Mouse (Mus musculus) right cerebral cortex, postnatal 10 days (tissue): Measurements from ENCODE around the gene Slc44a5.
"Not testable (repeated sequence)": the region's sequence is repeated elsewhere in the genome, so short reads cannot be mapped to it uniquely, and the experiment has no call there.

Experiments
- DNase-seq, 2 experiments: peaks; one replicate each; pipeline ENCODE4 v3.0.0; 2021; ENCODE audit warnings: low spot score in 2 of 2

Slc44a5 gene

DNA sequence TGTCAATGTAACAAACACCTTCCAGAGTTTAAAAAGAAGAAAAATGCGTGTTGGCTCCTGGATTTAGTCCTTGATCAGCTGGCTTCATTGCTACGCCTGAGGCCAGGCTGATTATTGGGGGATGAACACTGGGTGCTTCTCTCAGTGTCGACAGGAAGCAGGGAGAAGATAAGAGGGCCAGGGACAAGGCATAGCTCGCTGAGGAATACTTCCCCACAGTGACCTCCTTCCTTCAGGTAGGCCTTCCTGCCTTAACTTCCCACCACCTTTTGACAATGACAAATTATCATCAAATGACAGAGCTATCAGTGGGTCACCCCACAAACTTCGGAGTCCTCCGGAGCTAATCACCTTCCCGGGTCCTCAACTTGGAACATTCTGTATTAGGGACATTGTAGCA, 242.1 kb downstream of the Slc44a5 start:
- DNase-seq, result no peak

GRCm38 (mm10) chr3:154215779-154216178, 242.5 kb downstream of the Slc44a5 start:
- DNase-seq, result no peak

- peak; percentile 47 for DNase-seq
These were observed 248.9 kb downstream of the Slc44a5 start for GRCm38 (mm10) chr3:154222141-154222591.

GRCm38 (mm10) chr3:154222688-154223087, 249.5 kb downstream of the Slc44a5 start:
- DNase-seq, result no peak

GRCm38 (mm10) chr3:154226100-154226752, 253.0 kb downstream of the Slc44a5 start:
- peak; percentile 84 to 87 for DNase-seq

DNA sequence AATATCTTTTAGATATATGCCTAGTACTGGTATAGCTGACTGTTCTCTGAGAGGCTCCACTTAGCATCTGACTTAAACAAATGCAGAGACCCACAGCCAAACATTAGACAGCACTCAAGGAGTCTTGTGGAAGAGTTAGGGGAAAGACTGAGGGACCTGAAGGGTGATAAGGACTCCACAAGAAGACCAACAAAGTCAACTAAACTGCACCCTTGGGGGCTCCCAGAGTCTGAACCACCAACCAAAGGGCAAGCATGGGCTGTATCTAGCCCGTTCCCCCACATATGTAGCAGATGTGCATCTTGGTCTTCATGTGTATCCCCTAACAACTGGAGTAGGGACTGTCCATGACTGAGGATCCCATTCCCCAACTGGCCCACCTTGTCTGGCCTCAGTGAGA, 271.7 kb downstream of the Slc44a5 start:
- DNase-seq, result no peak

DNA sequence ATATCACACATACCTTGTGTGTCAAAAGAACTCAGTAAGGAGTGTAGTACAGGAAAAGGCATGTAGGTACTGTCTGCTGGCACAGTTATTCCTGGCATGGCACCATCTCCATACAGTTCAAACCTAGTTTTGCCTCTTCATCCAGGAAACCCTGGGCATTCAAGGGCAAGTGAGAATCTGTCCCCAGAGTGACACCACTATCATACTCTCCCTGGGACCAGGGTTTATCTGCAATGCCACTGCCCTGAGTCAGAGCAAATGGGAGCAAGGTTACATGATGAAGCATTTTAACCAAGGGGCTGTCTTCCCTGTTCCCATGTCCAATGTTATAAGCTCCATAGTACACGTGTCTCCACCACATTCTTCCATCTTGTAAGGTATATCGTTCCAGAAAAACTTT, 278.2 kb downstream of the Slc44a5 start:
- DNase-seq, result no peak

DNA sequence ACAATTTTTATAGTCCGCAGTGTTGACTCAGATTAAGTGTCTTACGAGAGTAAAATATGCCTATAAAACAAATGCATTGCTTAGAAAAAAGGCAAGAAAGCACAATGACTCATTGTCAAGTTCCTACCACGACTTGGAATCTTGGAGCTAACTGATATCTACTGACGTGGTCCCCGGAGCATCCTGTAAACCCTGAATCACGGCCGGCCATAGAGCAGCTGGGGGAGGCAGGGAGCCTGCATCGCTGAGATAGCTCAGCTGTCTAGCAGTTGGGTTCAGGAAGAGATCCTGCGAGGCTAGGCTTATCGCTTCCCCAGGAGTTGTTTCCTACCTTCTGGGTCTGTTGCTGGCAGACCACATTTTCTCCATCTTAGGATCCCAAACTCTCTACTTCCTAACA, 279.0 kb downstream of the Slc44a5 start:
- DNase-seq, result no peak

DNA sequence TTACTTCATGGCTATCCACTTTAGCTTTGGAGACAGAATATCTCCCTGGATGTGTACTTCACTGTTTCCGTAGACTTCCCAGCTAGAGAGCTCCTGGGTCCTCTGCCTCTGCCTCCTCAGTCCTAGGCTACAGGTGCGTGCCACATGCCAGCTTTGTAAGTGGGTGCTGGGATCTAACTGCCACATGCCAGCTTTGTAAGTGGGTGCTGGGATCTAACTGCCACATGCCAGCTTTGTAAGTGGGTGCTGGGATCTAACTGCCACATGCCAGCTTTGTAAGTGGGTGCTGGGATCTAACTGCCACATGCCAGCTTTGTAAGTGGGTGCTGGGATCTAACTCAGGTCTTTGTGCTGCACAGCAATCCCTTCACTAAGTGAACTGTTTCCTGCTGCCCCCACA, 281.0 kb downstream of the Slc44a5 start:
- DNase-seq, result not testable (repeated sequence)

- DNase-seq, result no peak
These were observed 284.1 kb downstream of the Slc44a5 start for GRCm38 (mm10) chr3:154257312-154257711.

GRCm38 (mm10) chr3:154268313-154268712, 295.1 kb downstream of the Slc44a5 start:
- DNase-seq, result no peak

GRCm38 (mm10) chr3:154269757-154270366, 296.6 kb downstream of the Slc44a5 start:
- peak; percentile 76 to 83 for DNase-seq

GRCm38 (mm10) chr3:154274681-154275080, 301.4 kb downstream of the Slc44a5 start:
- no peak for DNase-seq

DNA sequence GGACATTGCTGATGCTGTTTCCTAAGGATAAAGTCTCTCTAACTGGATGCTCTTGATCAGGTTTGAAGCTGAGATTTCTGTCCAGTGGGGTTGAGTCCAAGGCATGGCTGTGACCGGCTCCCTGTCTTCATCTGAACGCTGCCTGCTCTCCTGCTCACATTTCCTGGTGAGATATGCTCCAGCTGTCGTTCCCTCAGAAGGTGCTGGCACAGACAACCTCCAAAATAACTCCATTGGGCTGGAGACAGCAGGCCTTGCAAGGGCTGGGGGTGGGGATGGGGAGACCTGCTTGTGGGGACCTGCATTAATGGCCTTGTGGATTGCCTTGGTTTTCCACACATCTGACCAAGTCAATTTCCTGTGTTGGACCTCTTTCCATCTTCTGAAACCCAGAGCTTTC, 311.0 kb downstream of the Slc44a5 start:
- no peak for DNase-seq

DNA sequence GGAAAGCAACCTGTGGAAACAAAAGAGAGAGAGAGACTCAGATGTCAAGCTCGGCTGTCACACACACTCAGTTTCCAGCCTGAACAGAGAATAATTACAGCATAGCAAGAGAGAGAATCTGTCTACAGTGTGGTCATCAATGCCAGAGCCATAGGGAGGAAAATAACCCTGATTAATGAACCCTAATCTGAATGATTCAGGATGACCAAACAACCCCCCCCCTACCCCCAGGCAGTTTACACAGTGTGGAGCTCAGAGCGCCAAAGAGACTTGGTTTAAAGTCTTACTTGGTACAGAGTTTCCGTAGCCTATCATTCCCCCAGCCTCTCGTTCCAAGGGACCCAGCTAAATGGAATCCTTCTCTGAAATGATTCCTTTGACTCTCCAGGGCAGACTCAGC, 312.1 kb downstream of the Slc44a5 start:
- no peak for DNase-seq

GRCm38 (mm10) chr3:154287217-154287616, 314.0 kb downstream of the Slc44a5 start:
- no peak for DNase-seq

GRCm38 (mm10) chr3:154288429-154289069, 315.3 kb downstream of the Slc44a5 start:
- DNase-seq, result no peak

GRCm38 (mm10) chr3:154290351-154290750, 317.1 kb downstream of the Slc44a5 start:
- no peak for DNase-seq

DNA sequence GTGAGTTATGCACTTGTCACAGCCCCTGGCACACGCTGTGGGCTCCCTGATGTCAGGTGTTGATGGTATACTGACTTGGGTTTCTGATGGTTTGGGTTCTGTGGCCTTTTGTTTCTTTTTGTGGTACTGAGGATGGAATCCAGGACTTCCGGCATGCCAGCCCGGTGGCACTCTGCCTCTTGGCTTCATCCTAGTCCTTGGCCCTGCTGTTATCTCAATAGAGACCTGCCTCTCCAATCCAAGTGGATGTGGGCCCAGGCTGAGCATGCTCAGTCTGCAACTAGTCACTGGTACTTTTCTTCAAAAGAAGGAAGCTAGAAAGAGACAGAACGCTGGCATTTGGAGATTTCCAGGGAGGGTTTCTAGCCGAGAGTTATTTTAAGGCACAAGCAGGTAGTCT, 318.9 kb downstream of the Slc44a5 start:
- DNase-seq, result peak in 1 of 2 experiments; percentile 36

DNA sequence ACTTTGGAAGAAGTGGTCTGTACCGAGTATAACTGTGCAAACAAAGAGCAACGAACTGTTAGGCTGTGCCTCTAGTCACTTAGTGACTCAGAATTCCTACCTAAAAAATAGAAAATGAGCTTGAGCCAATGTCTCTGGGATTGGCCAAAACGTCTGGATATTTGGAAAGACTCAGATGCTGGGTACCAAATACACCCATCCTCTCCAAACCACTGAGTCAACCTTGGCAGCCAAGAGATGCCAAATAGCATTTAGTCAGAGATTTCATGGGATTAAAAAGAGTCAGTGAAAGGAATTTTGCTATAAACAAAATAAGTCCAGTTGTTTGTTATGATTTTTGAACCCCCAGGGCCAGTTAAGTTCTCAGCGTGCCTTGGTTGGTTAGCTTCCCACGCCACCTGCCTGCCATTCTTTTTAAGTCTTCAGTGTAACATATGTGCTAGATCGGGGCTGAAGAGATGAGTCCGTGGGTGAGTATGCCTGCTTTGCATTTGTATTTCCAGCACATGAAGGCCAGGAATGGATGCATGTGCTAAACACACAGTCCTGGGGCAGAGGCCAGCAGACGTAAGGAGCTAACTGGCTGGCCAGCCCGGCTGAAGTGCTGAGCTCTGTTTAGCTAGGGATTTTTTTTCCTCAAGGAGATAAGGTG, 320.7 kb downstream of the Slc44a5 start:
- DNase-seq, result peak; percentile 30 to 45

GRCm38 (mm10) chr3:154294924-154295834, 321.9 kb downstream of the Slc44a5 start:
- DNase-seq, result no peak
